Mouse (Mus musculus): ENCODE results near the gene Pnp. TPM values are rescaled to one million over a fixed set of nuclear protein-coding genes. Genes with fewer than 3 reads are reported as not detected.
"Not testable (repeated sequence)": the region's sequence is repeated elsewhere in the genome, so short reads cannot be mapped to it uniquely, and the experiment has no call there.

The Pnp gene
- polyA plus RNA-seq, 1 experiment from 2014 or later = 23.2 TPM

DNA sequence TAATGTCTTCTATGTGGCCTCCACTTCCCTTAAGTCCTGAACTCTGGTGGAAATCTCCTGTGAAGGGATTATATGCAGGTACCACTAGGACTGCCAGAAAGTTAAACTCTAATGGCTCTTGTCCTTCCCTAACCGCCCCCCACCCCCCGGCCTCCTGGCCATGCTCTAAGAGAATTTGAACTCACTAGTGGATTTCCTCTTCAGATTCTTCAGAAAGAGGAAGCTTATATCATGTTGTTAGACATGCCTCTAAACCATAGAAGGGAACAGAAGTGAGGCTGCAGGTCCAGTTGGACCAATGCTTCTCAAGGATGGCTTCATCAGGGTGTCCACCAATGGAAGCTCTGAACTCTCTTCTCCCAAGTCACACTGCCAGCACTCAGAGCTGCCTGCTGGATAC lies 32.9 kb upstream of the Pnp start:
- not testable (repeated sequence) for H3K4me3 ChIP-seq (replicated peaks; ENCODE audit: low read length); H3K36me3 ChIP-seq (replicated peaks; ENCODE audit: control insufficient read depth, insufficient read depth); H3K9ac ChIP-seq; H3K4me1 ChIP-seq (replicated peaks; ENCODE audit: control insufficient read depth, insufficient read depth, low read length); H3K27me3 ChIP-seq (ENCODE audit: control insufficient read depth, insufficient read depth, low read length); ATAC-seq (ENCODE audit: low FRiP score); H3K27ac ChIP-seq; H3K4me2 ChIP-seq (replicated peaks); H3K9me3 ChIP-seq (ENCODE audit: control insufficient read depth, low read length); DNase-seq (ENCODE audit: low spot score)
- WGBS = 93% methylated on average over 2 of the region's 2 CpGs

DNA sequence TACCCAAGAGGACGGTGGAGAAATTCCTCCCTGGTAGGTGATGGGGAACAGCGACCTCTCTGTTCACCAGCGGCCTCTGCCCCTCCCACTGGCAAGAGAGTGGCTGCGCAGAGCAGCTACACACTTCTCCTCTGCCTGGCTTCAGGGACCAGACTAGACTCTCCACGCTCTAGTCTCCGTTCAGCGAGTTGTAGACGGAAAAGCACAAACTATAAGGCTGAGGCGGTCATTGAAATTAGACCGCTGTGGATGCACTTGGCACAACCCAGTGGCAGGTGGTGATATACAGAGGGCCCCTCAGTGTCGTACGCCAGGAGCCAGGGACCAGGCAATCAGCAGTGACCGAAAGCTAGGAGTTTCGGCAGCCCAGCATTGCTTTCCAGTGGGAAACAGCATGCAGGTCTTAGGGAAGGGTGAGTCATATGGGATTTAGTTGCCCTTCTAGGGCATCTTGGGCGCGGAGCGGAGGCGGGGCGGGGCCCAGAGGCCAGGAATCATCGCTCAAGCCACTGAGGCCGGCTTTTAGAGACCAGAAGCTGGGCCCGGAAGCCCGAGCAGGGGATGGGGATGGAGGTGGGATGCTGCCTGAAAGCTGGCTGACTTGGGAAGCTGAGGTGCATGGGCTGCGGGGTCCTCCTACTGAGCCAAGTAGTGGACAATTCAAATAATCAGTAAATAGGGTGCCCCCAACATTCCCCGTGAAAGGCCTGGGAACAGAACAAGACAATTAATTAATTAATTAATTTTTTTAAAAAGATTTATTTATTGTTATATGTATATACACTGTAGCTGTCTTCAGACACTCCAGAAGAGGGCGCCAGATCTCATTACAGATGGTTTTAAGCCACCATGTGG lies 26.7 kb upstream of the Pnp start:
- no peak overlapping the region; the same call in 1 of the 2 replicates for H3K27ac ChIP-seq
- peak overlapping the region; percentile 46 for H3K9ac ChIP-seq
- H3K36me3 ChIP-seq (replicated peaks; ENCODE audit: control insufficient read depth, insufficient read depth) = no peaks in the 10 kb centered on the region
- ATAC-seq (ENCODE audit: low FRiP score) (peak; percentile 90), DNase-seq (ENCODE audit: low spot score) (peak; percentile 59)
- no peaks in the 10 kb centered on the region for H3K9me3 ChIP-seq (ENCODE audit: control insufficient read depth, low read length)
- no peaks in the 10 kb centered on the region for H3K4me1 ChIP-seq (replicated peaks; ENCODE audit: control insufficient read depth, insufficient read depth, low read length)
- peak overlapping the region; percentile 53 for H3K4me2 ChIP-seq (replicated peaks)
- WGBS = 3% methylated on average over 26 of the region's 26 CpGs
- H3K4me3 ChIP-seq (replicated peaks; ENCODE audit: low read length) = peak overlapping the region; percentile 32
- no peaks in the 10 kb centered on the region for H3K27me3 ChIP-seq (ENCODE audit: control insufficient read depth, insufficient read depth, low read length)

DNA sequence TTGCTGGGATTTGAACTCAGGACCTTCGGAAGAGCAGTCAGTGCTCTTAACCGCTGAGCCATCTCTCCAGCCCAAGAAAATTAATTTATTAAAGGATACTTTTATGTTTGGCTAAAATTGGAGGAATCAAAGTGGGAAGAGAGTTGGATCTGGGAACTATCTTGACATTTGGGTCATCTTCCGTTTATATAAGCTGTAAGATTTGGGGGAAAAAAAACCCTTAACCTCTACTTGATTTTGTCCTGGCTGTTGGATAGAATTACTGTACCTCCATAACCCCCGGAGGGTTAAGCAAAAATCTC lies 26.1 kb upstream of the Pnp start:
- H3K27me3 ChIP-seq (ENCODE audit: control insufficient read depth, insufficient read depth, low read length) = no peaks in the 10 kb centered on the region
- WGBS = 87% methylated on average over 4 of the region's 4 CpGs
- ATAC-seq (ENCODE audit: low FRiP score) = no peak

GRCm38 (mm10) chr14:50905327-50905726 lies 25.6 kb upstream of the Pnp start:
- not testable (repeated sequence) for H3K4me3 ChIP-seq (replicated peaks; ENCODE audit: low read length); H3K9ac ChIP-seq; H3K9me3 ChIP-seq (ENCODE audit: control insufficient read depth, low read length); ATAC-seq (ENCODE audit: low FRiP score); DNase-seq (ENCODE audit: low spot score); H3K27ac ChIP-seq; H3K27me3 ChIP-seq (ENCODE audit: control insufficient read depth, insufficient read depth, low read length); H3K4me1 ChIP-seq (replicated peaks; ENCODE audit: control insufficient read depth, insufficient read depth, low read length); H3K4me2 ChIP-seq (replicated peaks); H3K36me3 ChIP-seq (replicated peaks; ENCODE audit: control insufficient read depth, insufficient read depth)

More for the DNA sequence above, 26.1 kb upstream of the Pnp start:
- no peaks in the 10 kb centered on the region for H3K9me3 ChIP-seq (ENCODE audit: control insufficient read depth, low read length)
- H3K9ac ChIP-seq = no peak overlapping the region
- DNase-seq (ENCODE audit: low spot score) = no peak
- H3K4me3 ChIP-seq (replicated peaks; ENCODE audit: low read length) = no peak overlapping the region
- no peak overlapping the region for H3K4me2 ChIP-seq (replicated peaks)
- no peaks in the 10 kb centered on the region for H3K4me1 ChIP-seq (replicated peaks; ENCODE audit: control insufficient read depth, insufficient read depth, low read length)
- H3K27ac ChIP-seq = no peak overlapping the region
- no peaks in the 10 kb centered on the region for H3K36me3 ChIP-seq (replicated peaks; ENCODE audit: control insufficient read depth, insufficient read depth)

DNA sequence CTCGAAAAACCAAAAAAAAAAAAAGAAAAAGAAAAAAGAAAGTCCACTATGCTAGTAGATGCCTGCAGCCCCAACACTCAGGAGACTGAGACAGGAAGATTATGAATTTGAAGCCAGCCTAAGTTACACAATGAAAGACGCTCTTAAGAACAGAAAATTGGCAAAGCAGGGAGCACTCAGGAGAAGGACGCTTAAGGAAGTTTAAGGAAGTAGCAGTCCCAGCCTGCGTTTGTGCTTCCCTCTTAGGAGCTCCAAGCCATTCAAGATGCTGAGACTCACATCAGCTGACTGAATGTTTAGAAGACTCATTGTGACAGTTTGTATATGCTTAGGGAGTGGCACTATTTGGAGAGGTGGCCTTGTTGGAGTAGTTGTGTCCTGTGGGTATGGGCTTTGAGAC lies 22.8 kb upstream of the Pnp start:
- no peak overlapping the region for H3K9ac ChIP-seq
- 90% methylated on average over 4 of the region's 4 CpGs for WGBS
- no peak overlapping the region for H3K27ac ChIP-seq
- no peaks in the 10 kb centered on the region for H3K9me3 ChIP-seq (ENCODE audit: control insufficient read depth, low read length)
- no peaks in the 10 kb centered on the region for H3K27me3 ChIP-seq (ENCODE audit: control insufficient read depth, insufficient read depth, low read length)
- H3K4me1 ChIP-seq (replicated peaks; ENCODE audit: control insufficient read depth, insufficient read depth, low read length) = no peaks in the 10 kb centered on the region
- DNase-seq (ENCODE audit: low spot score) (no peak), ATAC-seq (ENCODE audit: low FRiP score) (no peak)
- H3K36me3 ChIP-seq (replicated peaks; ENCODE audit: control insufficient read depth, insufficient read depth) = peaks cover 22% of the 10 kb centered on the region
- no peak overlapping the region for H3K4me2 ChIP-seq (replicated peaks)
- H3K4me3 ChIP-seq (replicated peaks; ENCODE audit: low read length) = no peak overlapping the region

DNA sequence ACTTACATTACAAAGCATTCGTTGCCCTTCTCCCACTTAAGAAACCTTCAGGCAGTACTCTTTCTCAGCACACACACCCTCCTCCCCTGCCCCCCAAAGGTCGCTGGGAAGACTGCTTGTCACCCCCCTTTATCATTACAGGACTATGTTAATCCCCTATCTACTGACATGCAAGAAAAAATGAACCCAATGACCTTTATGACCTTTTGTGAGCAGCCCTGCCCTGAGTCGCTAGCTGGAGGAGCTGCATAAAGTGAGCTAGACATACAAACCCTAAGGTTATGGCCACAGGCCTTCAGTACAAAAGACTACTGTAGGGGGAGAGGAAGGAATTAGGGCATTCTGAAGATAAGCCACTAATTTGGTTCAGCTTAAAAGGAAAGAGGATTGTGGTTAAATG lies 19.5 kb upstream of the Pnp start:
- Histone ChIP-seq H3K36me3 (replicated peaks; ENCODE audit: control insufficient read depth, insufficient read depth) (peaks cover 51% of the 10 kb centered on the region), H3K9me3 (ENCODE audit: control insufficient read depth, low read length) (no peaks in the 10 kb centered on the region), H3K27me3 (ENCODE audit: control insufficient read depth, insufficient read depth, low read length) (no peaks in the 10 kb centered on the region), H3K4me1 (replicated peaks; ENCODE audit: control insufficient read depth, insufficient read depth, low read length) (no peaks in the 10 kb centered on the region), H3K4me2 (replicated peaks) (no peak overlapping the region), H3K27ac (no peak overlapping the region), H3K4me3 (replicated peaks; ENCODE audit: low read length) (no peak overlapping the region), H3K9ac (no peak overlapping the region)
- WGBS = 69% methylated on average over 3 of the region's 3 CpGs
- ATAC-seq (ENCODE audit: low FRiP score) (no peak), DNase-seq (ENCODE audit: low spot score) (no peak)

GRCm38 (mm10) chr14:50923437-50923836 lies 7.4 kb upstream of the Pnp start:
- H3K4me2 ChIP-seq (replicated peaks) = peak overlapping the region; percentile 90
- peaks cover 19% of the 10 kb centered on the region for H3K4me1 ChIP-seq (replicated peaks; ENCODE audit: control insufficient read depth, insufficient read depth, low read length)
- ATAC-seq (ENCODE audit: low FRiP score); H3K27me3 ChIP-seq (ENCODE audit: control insufficient read depth, insufficient read depth, low read length); H3K9me3 ChIP-seq (ENCODE audit: control insufficient read depth, low read length); DNase-seq (ENCODE audit: low spot score); H3K27ac ChIP-seq: not testable (repeated sequence)
- peak overlapping the region; percentile 64 for H3K4me3 ChIP-seq (replicated peaks; ENCODE audit: low read length)
- H3K9ac ChIP-seq = peak overlapping the region; percentile 71
- 86% methylated on average over 1 of the region's 1 CpGs for WGBS
- H3K36me3 ChIP-seq (replicated peaks; ENCODE audit: control insufficient read depth, insufficient read depth) = peaks cover 41% of the 10 kb centered on the region

DNA sequence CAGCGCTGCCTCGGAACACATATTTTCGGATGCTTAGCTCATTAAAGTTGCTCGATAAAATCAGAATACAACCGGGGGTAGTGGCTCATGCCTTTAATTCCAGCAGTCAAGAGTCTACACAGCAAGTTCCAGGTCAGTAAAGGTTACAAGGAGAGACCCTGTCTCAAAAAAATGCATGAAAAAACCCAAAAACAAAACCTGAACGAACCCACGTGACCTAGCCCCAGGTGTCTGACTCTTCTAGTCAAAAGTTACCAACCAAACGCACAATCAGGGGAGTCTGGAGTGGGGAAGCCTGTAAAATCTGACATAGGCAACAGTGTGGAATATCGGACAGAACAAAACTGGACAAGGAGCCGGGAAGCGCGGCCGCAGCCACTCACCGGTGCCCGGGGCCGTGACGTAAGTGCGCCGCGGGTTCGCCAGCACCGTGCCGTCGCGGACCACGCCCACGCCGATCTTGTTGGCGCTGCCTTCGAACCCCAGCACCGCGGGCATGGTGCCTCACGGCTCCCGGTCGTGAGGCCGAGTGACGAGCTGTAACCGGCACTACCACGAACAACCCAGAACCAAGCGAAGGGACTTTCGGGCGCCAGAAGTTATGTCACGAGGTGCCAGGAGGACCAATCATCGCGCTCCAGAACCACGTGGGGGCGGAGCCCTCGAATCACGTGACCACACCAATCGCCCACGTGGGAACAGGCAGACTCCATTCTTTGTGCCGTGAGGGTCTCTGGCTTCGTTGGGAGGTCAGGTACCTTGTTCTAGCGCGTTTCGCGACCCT lies 6.4 kb upstream of the Pnp start, which contains the start of the genes Osgep and Apex1:
Osgep (minus strand) TSS at position 613 of the 784 bp plus-strand sequence.
Apex1 (plus strand) TSS at position 688 of the 784 bp plus-strand sequence.
- H3K4me3 ChIP-seq (replicated peaks; ENCODE audit: low read length) = peak within 1 kb of the TSS; percentile 64
- WGBS = under 1% methylated on average over 57 of the region's 57 CpGs
- H3K36me3 ChIP-seq (replicated peaks; ENCODE audit: control insufficient read depth, insufficient read depth) = peaks cover 46% of the 10 kb centered on the region
- H3K9ac ChIP-seq = peak within 1 kb of the TSS; percentile 71
- H3K27ac ChIP-seq = peak within 1 kb of the TSS; percentile 86
- no peaks in the 10 kb centered on the region for H3K27me3 ChIP-seq (ENCODE audit: control insufficient read depth, insufficient read depth, low read length)
- ATAC-seq (ENCODE audit: low FRiP score) (peak; percentile 96), DNase-seq (ENCODE audit: low spot score) (peak; percentile 98)
- H3K4me2 ChIP-seq (replicated peaks) = peak within 1 kb of the TSS; percentile 90
- no peaks in the 10 kb centered on the region for H3K9me3 ChIP-seq (ENCODE audit: control insufficient read depth, low read length)
- H3K4me1 ChIP-seq (replicated peaks; ENCODE audit: control insufficient read depth, insufficient read depth, low read length) = peaks cover 24% of the 10 kb centered on the region

GRCm38 (mm10) chr14:50925111-50925920 lies 5.6 kb upstream of the Pnp start:
- Histone ChIP-seq H3K4me1 (replicated peaks; ENCODE audit: control insufficient read depth, insufficient read depth, low read length) (peaks cover 31% of the 10 kb centered on the region), H3K4me2 (replicated peaks) (peak overlapping the region; percentile 90), H3K9me3 (ENCODE audit: control insufficient read depth, low read length) (no peaks in the 10 kb centered on the region), H3K36me3 (replicated peaks; ENCODE audit: control insufficient read depth, insufficient read depth) (peaks cover 37% of the 10 kb centered on the region), H3K27me3 (ENCODE audit: control insufficient read depth, insufficient read depth, low read length) (no peaks in the 10 kb centered on the region), H3K27ac (peak overlapping the region; percentile 86), H3K9ac (peak overlapping the region; percentile 71), H3K4me3 (replicated peaks; ENCODE audit: low read length) (peak overlapping the region; percentile 64)
- ATAC-seq (ENCODE audit: low FRiP score) (no peak), DNase-seq (ENCODE audit: low spot score) (no peak)
- 1% methylated on average over 38 of the region's 38 CpGs for WGBS
